Mouse (Mus musculus) forebrain, embryonic 12.5 days (tissue): ENCODE results near the gene Nudt19. TPM values are rescaled to one million over a fixed set of nuclear protein-coding genes. Genes with fewer than 3 reads are reported as not detected.
"Not testable (repeated sequence)": the region's sequence is repeated elsewhere in the genome, so short reads cannot be mapped to it uniquely, and the experiment has no call there.

Source experiments
- ATAC-seq: fragments of 200-750 bp; cut with Nextera tagmentation; 2 replicates; pipeline ENCODE4 v1.8.0; 2017; ENCODE audit warnings: moderate TSS enrichment; ENCODE audit not compliant: low FRiP score
- H3K27ac ChIP-seq: fragments of 300-500 bp; sonication (generic); 2 replicates; pipeline ENCODE4 v1.5.1; 2016; ENCODE audit warnings: mild to moderate bottlenecking
- H3K27me3 ChIP-seq: fragments of 300-500 bp; sonication (generic); 2 replicates; pipeline ENCODE4 v1.6.1; 2016; ENCODE audit warnings: mild to moderate bottlenecking
- H3K36me3 ChIP-seq: fragments of 300-500 bp; sonication (generic); replicated peaks from 2 replicates; pipeline ENCODE4 v1.6.1; 2016; ENCODE audit warnings: mild to moderate bottlenecking
- H3K4me1 ChIP-seq: fragments of 300-500 bp; sonication (generic); 2 replicates; pipeline ENCODE4 v1.6.1; 2016
- H3K4me2 ChIP-seq: fragments of 300-500 bp; sonication (generic); 2 replicates; pipeline ENCODE4 v1.6.1; 2016; ENCODE audit warnings: mild to moderate bottlenecking, moderate library complexity
- H3K4me3 ChIP-seq: fragments of 300-500 bp; sonication (generic); replicated peaks from 2 replicates; pipeline ENCODE4 v1.5.1; 2016; ENCODE audit warnings: mild to moderate bottlenecking
- H3K9ac ChIP-seq: fragments of 300-500 bp; sonication (generic); 2 replicates; pipeline ENCODE4 v1.6.1; 2016; ENCODE audit warnings: mild to moderate bottlenecking
- H3K9me3 ChIP-seq: fragments of 300-500 bp; sonication (generic); 2 replicates; pipeline ENCODE4 v1.6.1; 2016
- WGBS: fragments of 180-500 bp; shearing (Covaris S2); methylation state at CpG from one replicate; pipeline ENCODE4 v1.1.7; 2016; 5-methylcytosine and 5-hydroxymethylcytosine counted together
- polyA plus RNA-seq: library from polyadenylated mRNA; unstranded; fragments of >200 nt; fragmentation: Nextera tagmentation; extraction: Ambion mirVana; gene quantifications from 2 replicates; pipeline ENCODE4 v1.2.1, GENCODE M21; 2016

Nudt19 gene
- polyA plus RNA-seq, 1 experiment from 2014 or later = 47.5 TPM

DNA sequence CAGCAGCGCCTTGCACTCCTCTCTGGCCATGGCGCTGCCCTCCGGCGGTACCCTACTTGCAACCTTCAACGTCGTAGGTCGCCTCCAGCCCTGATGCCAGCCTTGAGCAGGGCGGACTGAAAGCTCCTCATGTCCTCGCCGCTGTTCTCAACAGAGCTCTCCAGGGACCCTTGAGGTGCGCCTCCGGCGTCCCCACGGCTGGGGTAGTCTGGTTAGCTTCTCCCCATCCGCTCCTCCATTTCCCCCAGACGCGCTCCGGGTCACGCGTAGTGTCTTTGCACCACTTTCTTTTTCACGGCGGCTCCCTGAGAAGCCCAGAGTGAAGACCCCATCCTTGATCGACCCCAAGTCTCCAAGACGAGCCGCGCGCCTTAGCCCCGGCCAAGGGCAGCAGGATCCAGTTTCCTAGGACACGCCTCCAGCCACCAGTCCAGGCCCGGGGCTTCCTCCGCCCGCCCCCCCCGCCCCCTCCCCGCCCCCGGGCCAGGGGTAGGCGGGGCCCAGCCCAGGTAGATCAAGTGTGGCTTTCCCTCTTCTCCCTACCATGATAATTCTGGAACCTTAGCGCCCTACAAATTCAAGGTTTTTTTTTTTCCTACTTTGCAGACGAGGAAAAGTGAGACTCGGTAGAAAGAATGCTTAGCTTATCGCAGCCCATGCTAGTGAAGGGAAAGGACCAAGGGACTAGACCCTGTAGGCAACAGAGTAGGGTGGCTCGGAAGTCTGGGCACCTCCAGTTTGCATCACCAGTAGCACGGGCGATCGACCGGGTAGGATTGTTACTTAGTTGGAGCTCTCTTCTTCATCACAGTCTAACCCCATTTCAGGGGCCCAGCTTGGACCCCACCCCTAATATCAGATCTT lies 29.3 kb upstream of the Nudt19 start, which contains the start of gene Rgs9bp:
Rgs9bp (minus strand) TSS at position 392 of the 864 bp plus-strand sequence.
- ATAC-seq = peak; percentile 61
- Histone ChIP-seq H3K4me3 (peak within 1 kb of the TSS; percentile 72), H3K27me3 (peaks cover 41% of the 10 kb centered on the region), H3K9me3 (no peaks in the 10 kb centered on the region), H3K27ac (peak within 1 kb of the TSS; percentile 70; the same call in 1 of the 2 replicates), H3K9ac (peak within 1 kb of the TSS; percentile 75), H3K4me1 (peaks cover 26% of the 10 kb centered on the region), H3K4me2 (peak within 1 kb of the TSS; percentile 99), H3K36me3 (no peaks in the 10 kb centered on the region)
- whole genome bisulfite sequencing = 1% methylated on average over 45 of the region's 45 CpGs

DNA sequence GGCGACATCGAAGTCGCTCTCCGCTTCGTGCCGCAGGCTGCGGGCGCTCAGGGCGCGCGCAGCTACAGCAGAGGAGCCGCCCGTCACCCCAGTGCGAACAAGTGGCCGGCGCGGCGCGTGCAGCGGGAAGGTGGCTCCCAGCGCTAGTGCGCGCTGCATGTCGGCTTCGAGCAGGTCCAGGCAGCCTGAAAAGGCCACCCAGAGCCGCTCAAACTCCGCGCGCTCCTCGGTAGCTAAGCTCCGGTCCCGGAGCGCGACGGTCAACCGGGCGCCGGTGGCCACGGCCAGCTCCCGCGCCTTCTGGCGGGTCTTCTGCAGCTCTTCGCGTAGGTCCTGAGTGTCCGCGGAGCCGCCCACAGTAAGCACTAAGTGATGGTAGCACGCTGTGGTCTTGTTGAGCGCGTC lies 28.7 kb upstream of the Nudt19 start:
- no peaks in the 10 kb centered on the region for H3K9me3 ChIP-seq
- no peaks in the 10 kb centered on the region for H3K36me3 ChIP-seq
- peaks cover 26% of the 10 kb centered on the region for H3K4me1 ChIP-seq
- H3K9ac ChIP-seq = peak overlapping the region; percentile 53
- no peak overlapping the region for H3K27ac ChIP-seq
- peak overlapping the region; percentile 72 for H3K4me3 ChIP-seq
- no peak for ATAC-seq
- peak overlapping the region; percentile 99 for H3K4me2 ChIP-seq
- peaks cover 41% of the 10 kb centered on the region for H3K27me3 ChIP-seq
- under 1% methylated on average over 50 of the region's 50 CpGs for WGBS

DNA sequence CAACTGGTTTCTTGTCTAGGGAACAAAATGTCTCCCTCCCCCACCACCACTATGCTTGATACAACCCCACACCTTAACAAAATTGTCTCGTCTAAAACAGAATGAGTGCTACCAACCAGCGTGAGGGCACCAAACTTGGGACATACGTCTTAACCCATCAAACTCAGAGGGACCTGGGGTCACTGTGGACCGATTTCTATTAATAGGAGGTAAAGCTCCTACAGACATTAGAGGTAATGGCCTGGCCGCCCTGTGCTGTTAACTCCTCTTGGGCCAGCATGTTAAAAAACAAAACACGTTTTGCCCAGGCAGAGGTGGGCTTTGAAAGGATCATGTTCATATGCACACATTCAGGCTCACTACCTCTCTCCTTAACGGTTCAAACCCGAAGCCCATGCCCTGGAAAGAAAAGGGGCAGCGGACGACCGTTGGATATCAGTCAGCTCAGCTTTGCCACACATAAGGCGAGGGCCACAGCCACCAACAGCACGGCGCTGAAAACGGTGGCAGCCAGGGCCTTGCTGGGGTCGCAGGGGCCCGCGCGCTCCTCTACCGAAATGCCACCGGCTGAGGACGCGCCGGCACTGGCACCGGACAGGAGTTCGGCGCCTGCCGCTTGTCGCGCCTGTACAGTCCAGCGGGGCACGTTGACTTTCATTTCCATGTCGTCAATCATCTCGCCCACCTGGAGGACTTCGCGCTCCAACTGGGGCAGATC lies 28.1 kb upstream of the Nudt19 start:
- H3K9ac ChIP-seq = peak overlapping the region; percentile 53
- H3K4me3 ChIP-seq = peak overlapping the region; percentile 72
- peaks cover 41% of the 10 kb centered on the region for H3K27me3 ChIP-seq
- peak overlapping the region; percentile 99 for H3K4me2 ChIP-seq
- H3K9me3 ChIP-seq = no peaks in the 10 kb centered on the region
- WGBS = 3% methylated on average over 36 of the region's 36 CpGs
- no peak overlapping the region for H3K27ac ChIP-seq
- H3K4me1 ChIP-seq = peaks cover 26% of the 10 kb centered on the region
- no peaks in the 10 kb centered on the region for H3K36me3 ChIP-seq
- no peak for ATAC-seq

DNA sequence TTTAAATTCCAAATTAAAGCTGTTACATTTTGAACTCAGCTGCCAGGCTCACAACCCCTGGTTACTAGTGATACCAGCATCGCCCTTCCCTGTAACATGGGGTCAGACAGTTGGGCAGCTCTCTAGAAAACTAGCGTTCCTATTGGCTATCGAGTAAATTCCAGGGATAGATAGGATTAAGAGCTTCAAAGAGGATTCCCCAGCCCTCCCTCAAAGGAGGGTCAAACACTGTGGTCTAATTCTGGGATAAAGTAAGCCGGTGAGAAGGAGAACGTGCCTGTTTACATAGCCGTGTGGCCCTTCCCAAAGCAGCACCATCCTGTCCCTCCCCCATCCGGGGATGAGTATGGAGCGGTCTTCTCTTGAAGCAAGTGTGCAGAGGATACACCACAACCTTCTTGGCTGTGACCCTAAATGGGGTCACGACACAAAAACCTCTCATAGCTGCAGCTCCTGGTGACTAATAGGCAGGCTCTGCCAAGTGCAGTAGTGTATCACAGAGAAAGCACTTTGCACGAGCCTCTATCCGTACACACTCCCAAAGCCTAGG lies 27.4 kb upstream of the Nudt19 start:
- H3K27ac ChIP-seq = no peak overlapping the region
- no peaks in the 10 kb centered on the region for H3K9me3 ChIP-seq
- no peak overlapping the region for H3K4me2 ChIP-seq
- no peaks in the 10 kb centered on the region for H3K36me3 ChIP-seq
- WGBS = 6% methylated on average over 11 of the region's 11 CpGs
- H3K4me1 ChIP-seq = peaks cover 26% of the 10 kb centered on the region
- peaks cover 41% of the 10 kb centered on the region for H3K27me3 ChIP-seq
- no peak overlapping the region for H3K4me3 ChIP-seq
- ATAC-seq = no peak
- no peak overlapping the region for H3K9ac ChIP-seq

DNA sequence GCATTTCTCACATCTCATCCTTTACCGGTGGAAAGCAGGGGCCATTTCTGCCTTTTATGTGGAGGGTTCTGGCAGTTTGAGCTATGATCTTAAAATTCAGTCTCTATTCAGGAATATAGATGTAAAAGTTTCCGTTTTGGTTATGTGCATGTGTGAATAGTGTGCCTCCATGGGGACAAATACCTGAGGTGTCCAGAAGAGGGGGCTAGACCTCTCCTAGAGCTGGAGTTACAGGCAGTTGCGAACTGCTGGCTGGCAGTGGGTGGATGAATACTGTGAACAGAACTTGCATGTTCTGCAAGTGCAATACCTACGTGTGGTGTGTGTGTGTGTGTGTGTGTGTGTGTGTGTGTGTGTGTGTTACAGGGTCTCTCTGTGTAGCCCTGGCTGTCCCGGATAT lies 26.6 kb upstream of the Nudt19 start:
- Histone ChIP-seq H3K4me2 (no peak overlapping the region), H3K36me3 (no peaks in the 10 kb centered on the region), H3K4me3 (no peak overlapping the region), H3K4me1 (peaks cover 24% of the 10 kb centered on the region), H3K27ac (no peak overlapping the region), H3K9me3 (no peaks in the 10 kb centered on the region), H3K9ac (no peak overlapping the region), H3K27me3 (peaks cover 41% of the 10 kb centered on the region)
- no peak for ATAC-seq
- WGBS = 68% methylated on average over 5 of the region's 5 CpGs

DNA sequence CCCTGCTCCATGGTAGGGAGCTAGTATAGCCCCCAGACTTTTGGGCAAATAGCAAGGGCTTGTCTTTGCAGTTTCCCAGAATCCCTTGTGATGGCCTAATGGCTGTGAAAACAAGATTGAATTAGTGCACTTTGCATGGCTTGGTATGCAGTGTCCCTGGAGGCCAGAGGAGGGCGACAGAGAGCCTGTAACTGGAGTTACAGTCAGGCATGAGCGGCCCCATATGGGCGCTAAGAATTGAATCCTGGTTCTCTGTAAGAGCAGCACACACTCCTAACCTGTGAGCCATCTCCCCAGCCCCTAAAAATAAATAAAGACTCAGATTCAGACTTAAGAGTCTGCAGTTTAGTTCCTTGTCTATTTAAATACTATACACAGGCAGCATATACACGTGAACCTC lies 23.7 kb upstream of the Nudt19 start:
- Histone ChIP-seq H3K27ac (no peak overlapping the region), H3K4me3 (no peak overlapping the region), H3K4me1 (peaks cover 8% of the 10 kb centered on the region), H3K4me2 (no peak overlapping the region), H3K36me3 (no peaks in the 10 kb centered on the region), H3K27me3 (peaks cover 34% of the 10 kb centered on the region), H3K9me3 (no peaks in the 10 kb centered on the region), H3K9ac (no peak overlapping the region)
- no peak for ATAC-seq
- WGBS = 28% methylated on average over 4 of the region's 4 CpGs

DNA sequence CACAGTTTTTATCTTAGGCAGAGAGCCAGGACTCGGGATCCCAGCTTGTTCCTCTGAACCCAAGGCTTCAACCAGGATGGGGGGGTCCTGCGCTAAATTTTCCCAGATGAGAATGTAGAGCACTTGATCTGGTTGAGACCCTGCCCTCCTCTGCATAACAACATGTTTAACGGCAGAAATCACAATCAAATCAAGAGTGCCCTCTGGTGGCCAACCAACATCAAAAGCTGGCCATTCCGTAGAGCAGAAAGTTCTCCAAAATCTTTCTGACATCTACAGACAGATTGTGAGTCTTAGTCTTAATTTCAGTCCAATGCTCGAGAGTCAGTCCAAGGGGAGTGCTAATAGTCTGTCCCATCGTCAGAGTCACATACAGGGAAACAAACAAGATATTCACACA lies 14.8 kb upstream of the Nudt19 start:
- not testable (repeated sequence) for H3K4me3 ChIP-seq, H3K4me2 ChIP-seq, ATAC-seq, H3K36me3 ChIP-seq, H3K9me3 ChIP-seq, H3K27ac ChIP-seq, H3K9ac ChIP-seq, H3K4me1 ChIP-seq
- H3K27me3 ChIP-seq = 0 out of 2 replicates have a peak, but pooled peaks cover 10% of the 10 kb centered on the region
- WGBS = 16% methylated on average over 6 of the region's 6 CpGs

DNA sequence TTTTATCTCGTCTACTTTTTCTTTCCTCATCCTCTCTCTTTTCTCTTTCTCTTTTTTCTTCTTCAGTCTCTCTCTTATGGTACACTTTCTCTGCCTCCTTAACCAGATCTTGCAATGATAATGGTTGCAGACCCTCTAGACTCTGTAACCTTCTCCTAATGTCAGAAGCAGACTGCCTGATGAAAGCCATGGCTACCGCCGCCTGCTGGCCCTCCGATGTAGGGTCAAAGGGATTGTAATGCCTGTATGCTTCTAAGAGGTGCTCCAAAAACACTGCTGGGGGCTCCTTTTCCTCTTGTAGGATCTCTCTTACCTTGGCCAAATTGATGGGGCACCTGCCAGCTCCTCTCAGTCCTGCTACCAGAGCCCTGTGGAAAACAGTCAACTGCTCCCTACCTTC lies 13.6 kb upstream of the Nudt19 start:
- H3K4me1 ChIP-seq = not testable (repeated sequence)

DNA sequence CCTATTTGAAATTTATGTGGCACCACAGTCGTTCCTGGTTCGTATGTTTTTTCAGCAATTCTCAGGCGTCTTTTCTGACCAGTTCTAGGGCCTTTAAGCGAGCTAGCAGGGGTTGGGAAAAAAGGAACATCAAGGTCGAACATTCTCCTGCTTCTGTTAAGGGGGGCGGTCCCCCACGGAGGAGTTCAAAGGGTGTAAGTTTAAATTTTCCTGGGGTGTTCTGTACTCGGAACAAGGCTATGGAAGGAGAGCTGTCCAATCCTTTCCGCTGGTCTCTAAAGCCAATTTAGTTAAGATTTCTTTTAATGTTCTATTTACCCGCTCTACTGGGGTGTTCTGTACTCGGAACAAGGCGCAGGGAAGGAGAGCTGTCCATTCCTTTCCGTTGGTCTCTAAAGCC lies 9.9 kb upstream of the Nudt19 start:
- 82% methylated on average over 13 of the region's 13 CpGs for WGBS

More for the DNA sequence above, 13.6 kb upstream of the Nudt19 start:
- 95% methylated on average over 4 of the region's 4 CpGs for WGBS
- not testable (repeated sequence) for H3K9ac ChIP-seq, ATAC-seq, H3K4me2 ChIP-seq, H3K4me3 ChIP-seq, H3K9me3 ChIP-seq, H3K27ac ChIP-seq, H3K36me3 ChIP-seq
- 0 out of 2 replicates have a peak, but pooled peaks cover 10% of the 10 kb centered on the region for H3K27me3 ChIP-seq

DNA sequence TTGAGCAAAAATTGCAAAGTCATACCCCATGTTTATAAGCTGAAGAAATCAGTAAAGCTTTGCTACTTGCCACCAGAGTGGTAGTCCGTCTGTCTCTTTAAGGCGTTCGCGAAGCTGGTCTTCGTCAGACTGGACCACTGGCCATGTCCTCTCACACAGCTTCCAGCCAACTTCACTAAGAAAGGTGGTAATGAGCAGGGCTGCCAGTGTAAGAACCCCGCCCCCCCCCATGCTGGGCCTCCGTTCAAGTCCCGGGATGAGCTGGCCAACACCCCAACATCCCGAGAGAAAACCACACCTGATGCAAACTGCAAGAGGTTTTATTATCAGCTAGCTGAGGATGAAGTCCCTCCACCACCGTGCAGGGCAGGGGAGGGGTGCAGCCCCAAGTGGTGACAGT lies 8.8 kb upstream of the Nudt19 start:
- H3K27me3 ChIP-seq, H3K36me3 ChIP-seq, H3K27ac ChIP-seq, ATAC-seq, H3K4me2 ChIP-seq, H3K4me3 ChIP-seq, H3K4me1 ChIP-seq, H3K9me3 ChIP-seq, H3K9ac ChIP-seq: not testable (repeated sequence)
- 90% methylated on average over 10 of the region's 10 CpGs for WGBS

More for the DNA sequence above, 9.9 kb upstream of the Nudt19 start:
- not testable (repeated sequence) for H3K9ac ChIP-seq, H3K27ac ChIP-seq, H3K4me3 ChIP-seq, H3K27me3 ChIP-seq, H3K36me3 ChIP-seq, ATAC-seq, H3K4me1 ChIP-seq, H3K9me3 ChIP-seq, H3K4me2 ChIP-seq

DNA sequence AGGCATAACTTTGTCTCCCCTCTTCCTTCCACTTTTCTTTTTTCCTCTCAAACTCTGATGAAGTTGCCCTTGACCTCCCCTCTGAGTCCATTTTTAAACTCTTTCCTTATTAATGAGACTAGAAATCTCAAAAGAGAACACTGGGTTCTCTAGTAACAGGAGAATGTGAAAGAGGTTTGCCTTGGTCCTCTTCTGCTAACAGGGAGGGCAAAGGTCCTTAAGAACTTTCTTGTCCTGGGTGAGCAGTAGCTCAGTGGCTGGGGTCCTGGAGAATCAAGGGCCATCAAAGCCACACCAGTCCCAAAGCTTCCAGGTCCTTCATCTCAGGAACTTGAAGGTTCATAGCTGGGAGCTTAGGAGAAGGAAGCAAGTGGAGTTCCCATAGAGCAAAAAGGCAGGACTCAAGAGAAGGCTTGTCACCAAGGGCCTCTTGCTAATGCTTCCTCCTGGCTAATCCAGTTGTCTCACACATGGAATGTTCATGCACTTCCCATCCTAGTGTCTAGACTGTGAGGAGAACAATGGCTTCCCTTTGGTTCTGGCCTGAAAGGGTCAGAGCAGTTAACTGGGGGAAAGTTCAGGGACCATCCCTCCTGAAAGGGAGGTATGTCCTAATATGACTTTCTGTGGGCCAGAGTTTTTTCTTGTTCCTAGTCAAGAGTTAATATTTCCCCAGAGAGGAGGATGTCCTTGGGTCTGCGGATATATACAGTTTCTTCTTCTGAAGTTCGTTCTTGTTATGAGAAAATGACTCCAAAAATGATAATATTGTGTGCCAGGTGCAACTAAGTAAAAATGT lies 8.2 kb upstream of the Nudt19 start:
- no peaks in the 10 kb centered on the region for H3K9me3 ChIP-seq
- ATAC-seq = no peak
- H3K4me1 ChIP-seq = no peaks in the 10 kb centered on the region
- H3K4me2 ChIP-seq = no peak overlapping the region
- H3K27me3 ChIP-seq = peaks cover 9% of the 10 kb centered on the region; the same call in 1 of the 2 replicates
- no peaks in the 10 kb centered on the region for H3K36me3 ChIP-seq
- no peak overlapping the region for H3K4me3 ChIP-seq
- no peak overlapping the region for H3K9ac ChIP-seq
- 94% methylated on average over 2 of the region's 2 CpGs for WGBS
- H3K27ac ChIP-seq = no peak overlapping the region

DNA sequence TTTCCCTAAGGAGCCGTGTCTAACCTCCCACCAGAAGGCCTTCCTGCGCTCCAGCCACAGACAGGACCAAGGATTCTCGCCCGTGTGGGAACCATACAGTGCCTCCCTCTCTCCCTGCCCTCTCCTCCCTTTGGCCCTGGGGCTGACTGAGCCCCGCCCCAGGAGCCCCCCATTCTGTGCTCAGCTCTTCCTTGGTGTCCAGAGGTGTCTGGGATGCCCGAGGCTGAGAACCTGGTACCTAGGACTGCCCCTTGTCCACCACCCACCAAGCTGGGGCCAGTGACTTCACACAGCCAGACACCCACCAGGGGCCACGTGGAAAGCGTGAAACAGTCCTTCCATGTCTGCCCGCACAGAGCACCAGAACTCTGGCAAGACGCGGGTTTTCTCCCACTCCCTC lies 7.0 kb upstream of the Nudt19 start:
- no peak overlapping the region for H3K4me2 ChIP-seq

More for the DNA sequence above, 7.0 kb upstream of the Nudt19 start:
- Histone ChIP-seq H3K4me1 (no peaks in the 10 kb centered on the region), H3K27me3 (peaks cover 9% of the 10 kb centered on the region; the same call in 1 of the 2 replicates), H3K9me3 (no peaks in the 10 kb centered on the region), H3K36me3 (no peaks in the 10 kb centered on the region), H3K9ac (no peak overlapping the region), H3K4me3 (no peak overlapping the region), H3K27ac (no peak overlapping the region)
- 75% methylated on average over 11 of the region's 11 CpGs for WGBS
- ATAC-seq = no peak
